Mouse (Mus musculus) midbrain, embryonic 10.5 days (tissue): Measurements from ENCODE around the gene Sh2d1b1. TPM values are rescaled to one million over a fixed set of nuclear protein-coding genes. Genes with fewer than 3 reads are reported as not detected.

ENCODE experiments used
- polyA plus RNA-seq: library from polyadenylated mRNA; unstranded; fragments of >200 nt; fragmentation: Nextera tagmentation; extraction: Ambion mirVana; gene quantifications from 2 replicates; pipeline ENCODE4 v1.2.1, GENCODE M21; 2016

The Sh2d1b1 gene
- polyA plus RNA-seq, 1 experiment from 2014 or later: not detected

Other genes with a start within 250 kb of the Sh2d1b1 start
- 22.8 and 23.0 TPM in 2 replicates for gene Ddr2, start 166.6 kb upstream of the Sh2d1b1 start, polyA plus RNA-seq
- 52.0 and 55.5 TPM in 2 replicates for gene Uap1, start 102.4 kb upstream of the Sh2d1b1 start, polyA plus RNA-seq
- 9.2 and 10.7 TPM in 2 replicates for gene Uhmk1, start 61.9 kb upstream of the Sh2d1b1 start, polyA plus RNA-seq
- not detected in 2 replicates for gene Sh2d1b2, start 44.6 kb upstream of the Sh2d1b1 start, polyA plus RNA-seq
- 2.7 and 3.1 TPM in 2 replicates for gene Gm7694, start 29.0 kb downstream of the Sh2d1b1 start, polyA plus RNA-seq
- gene Spata46, start 31.5 kb downstream of the Sh2d1b1 start, polyA plus RNA-seq: 0.84 and 1.4 TPM in 2 replicates